Mouse (Mus musculus): ENCODE results near the gene Uts2b.

The Uts2b gene

DNA sequence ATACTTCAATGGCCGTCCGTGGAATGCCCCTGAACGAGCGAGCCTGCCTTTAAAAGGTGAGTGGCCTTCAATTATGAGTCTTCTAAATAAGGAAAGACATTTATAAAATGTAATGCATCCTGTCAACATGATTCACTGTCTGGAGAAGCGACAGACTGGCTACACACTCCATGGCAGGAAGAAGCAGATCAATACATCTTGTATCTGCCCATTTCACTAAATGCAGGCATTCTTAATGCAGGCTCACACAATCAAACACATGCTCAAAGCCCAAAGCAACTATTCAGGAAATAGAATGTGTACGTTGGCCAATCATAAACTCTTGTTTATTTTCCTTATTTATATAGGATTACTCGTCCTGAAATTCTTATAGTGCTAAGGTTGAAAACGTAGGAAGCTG is at the start of gene Uts2b:
Gene Uts2b (minus strand): TSS at position 49 of the 400 bp plus-strand sequence.
- DNase-seq: no peak

DNA sequence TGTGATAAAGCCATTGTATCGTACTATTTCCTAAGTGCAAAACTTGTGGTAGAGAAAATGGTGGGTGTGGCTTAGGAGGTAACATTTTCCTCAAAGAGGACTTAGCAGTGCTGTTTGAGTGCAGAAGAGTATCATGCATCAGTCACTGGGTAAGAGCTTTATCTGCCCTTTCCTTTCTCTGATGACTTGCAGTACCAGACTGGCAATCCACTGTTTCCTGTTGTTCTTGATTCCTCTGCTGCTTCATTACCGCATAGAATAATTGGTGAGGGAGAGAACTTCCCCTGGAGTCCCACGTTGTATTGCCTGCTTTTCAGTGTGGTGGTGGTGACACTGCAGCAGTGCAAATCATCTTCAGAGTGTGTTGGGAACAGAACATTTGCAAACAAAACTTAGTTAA is 47.6 kb upstream of the Uts2b start:
- DNase-seq: no peak

DNA sequence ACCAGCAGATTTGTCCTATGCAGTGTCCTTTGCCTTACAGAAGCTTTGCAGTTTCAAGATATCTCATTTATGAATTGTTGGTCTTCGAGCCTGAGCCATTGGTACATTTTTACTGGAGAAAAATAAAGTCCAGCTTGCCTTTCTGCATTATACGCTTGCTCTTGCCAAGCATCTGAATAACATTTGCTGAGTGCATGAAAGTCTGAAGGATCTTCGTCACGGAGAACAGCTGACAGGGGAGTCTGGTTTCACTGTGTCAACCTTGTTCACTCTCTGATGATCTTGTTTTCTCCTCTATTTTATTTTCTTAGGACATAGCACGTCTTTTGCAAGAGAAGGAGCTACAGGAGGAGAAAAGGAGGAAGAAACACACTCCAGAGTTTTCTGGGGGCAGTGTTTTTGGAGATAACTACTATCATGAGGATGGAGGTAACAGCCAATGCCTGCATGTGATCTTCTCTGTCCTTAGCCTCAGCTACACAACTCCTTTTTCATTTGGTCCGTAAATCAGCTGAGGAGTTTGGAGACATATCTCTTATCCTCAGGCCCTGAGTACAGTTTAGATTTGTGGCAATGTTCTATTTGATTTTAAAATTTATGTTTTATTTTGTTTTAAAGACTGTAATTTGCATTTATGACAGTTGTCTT is 47.0 kb upstream of the Uts2b start:
- DNase-seq: no peak

DNA sequence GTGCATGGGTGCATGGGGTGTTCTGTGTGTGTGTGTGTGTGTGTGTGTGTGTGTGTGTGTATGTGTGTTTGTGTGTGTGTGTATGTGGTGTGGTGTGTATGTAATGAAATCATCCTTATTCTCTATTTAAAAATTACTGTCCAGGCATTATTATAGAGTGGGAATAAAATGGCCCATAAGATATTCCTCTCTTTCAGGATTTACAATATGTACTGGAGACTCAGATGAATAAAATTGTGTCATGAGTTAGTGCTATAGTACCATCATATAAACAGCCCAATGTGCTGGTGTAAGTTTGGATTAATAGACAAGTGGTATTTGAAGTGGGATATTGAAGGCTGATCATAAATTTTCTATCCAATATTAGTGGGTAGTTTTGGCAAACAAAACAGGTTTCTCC is 34.1 kb upstream of the Uts2b start:
- no peak for DNase-seq

DNA sequence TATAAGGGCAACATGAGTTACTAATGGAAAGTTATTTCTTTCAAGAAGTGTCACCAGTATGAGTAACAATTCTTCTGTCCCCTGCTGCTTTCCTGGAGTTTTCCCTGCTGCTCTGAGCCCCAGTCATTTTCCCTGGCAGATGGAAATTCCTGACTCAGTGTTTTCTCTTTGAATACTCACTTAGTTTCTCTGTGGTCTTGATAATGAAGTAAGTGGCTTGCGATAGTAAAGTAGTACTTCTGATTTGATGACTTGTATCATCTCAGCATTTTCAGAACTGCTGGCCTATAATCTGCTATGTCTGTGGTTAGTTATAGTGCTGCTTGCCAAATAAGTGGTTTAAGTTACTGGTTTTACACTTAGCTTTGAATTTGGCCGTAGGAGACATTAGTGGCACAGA is 31.5 kb upstream of the Uts2b start:
- DNase-seq: no peak

DNA sequence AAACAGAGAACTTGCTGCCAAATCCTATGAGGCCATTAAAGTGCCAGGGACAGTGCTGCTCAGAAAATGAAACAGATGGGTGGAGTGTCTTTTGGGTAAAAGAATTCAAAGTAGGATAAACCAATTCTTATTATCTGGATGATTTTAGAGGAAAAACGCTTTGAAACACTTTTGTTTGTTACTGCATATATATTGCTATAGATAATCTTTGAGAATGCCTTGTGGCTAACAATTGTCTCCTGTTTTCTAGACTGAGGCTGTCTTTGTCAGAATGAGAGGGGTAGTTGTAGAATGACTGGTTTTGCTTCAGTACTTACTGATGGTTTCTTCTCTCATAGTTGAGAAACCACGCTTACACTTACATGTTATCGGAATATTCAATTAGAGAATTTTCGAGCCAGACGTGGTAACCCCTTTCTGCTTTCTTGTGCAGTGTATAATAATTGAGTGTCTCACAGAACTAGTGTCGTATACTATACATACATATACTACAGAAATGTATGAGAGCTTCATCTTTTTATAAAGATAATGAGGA is 29.7 kb upstream of the Uts2b start:
- DNase-seq: no peak

DNA sequence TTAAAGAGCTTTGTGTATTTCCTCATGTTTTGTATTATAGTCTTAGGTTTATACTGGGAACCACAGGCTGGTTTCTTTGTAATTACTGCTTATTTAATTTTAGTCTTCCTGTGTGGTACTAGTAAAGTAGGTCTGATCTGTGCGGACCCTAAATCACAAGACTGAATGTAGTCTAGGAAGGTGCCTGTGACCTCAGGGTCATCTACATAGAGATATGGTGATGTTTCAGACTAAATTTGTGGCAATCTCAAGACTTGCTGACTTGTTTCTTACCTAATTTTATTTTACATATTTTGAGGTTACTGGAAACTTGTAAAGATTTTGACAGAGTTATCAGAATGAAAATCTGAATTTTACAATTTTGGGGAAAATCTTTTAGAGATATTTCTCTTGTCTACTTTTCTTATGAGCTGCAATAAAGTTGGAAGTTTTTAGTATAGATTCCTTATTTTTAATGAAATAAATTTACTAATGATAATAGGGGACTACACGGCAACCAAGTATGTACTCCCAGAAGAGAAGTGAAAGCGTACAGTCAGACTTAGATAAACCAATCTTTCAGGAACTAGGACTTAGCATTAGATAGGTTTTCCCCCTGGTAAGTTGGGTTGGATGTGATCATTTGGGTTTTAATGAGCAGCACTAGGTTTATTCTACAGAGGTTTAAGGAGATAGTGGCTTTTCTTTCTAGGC is 29.1 kb upstream of the Uts2b start:
- DNase-seq: no peak

DNA sequence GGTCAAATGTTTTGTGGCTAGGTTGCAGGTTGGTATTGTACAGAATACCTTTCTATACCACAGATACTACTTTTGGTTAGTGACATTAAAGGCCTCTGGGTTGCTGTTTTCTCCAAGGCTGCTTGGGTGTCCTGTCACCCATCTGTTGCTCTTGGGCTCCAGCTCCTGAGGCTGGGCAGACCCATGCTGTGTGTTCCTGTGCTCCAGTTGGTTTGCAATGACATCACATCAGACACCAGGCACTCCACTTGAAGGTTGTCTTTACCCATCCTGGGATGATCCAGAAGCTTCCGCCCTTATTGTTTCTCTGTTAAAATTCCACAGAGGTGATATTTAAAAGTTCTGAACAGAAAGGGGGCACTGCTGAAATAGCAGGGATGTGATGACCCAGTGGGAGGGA is 26.9 kb upstream of the Uts2b start:
- no peak for DNase-seq

DNA sequence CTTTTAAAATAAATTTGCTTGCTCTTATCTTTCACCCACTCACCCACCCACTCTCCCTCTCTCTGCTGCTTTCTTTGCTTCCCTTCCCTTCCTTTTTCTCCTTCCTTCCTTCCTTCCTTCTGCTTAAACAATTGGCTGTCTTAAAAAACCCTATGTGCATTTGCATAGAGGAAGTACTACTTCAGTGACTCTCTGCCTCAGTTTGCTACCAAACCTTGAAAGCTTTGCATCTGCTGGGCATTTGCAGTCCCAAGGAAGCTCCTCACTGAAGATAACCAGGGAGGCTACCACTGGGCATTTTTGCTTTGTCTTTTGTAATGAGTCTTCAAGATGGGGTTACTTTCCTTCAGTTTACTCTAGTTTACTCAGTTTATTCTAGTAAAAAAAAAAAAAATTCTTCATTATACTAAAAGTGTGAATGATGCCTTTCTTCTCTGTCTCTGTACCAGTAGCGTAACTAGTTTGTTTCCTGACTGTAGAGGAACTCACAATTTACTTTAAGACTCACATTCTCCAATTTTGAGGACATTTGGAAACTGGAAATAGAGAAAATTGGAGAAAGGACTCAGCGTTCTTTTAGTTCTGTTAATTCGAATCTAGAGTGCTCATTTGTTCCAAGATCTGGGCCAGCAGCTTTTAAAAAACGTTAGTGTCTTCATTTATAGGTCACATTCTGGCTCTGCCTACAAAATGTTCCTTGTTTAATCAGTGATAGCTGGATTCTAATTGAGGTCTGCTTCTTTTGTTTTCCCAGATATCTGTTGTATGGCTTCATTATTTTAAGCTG is 25.4 kb upstream of the Uts2b start:
- no peak for DNase-seq

DNA sequence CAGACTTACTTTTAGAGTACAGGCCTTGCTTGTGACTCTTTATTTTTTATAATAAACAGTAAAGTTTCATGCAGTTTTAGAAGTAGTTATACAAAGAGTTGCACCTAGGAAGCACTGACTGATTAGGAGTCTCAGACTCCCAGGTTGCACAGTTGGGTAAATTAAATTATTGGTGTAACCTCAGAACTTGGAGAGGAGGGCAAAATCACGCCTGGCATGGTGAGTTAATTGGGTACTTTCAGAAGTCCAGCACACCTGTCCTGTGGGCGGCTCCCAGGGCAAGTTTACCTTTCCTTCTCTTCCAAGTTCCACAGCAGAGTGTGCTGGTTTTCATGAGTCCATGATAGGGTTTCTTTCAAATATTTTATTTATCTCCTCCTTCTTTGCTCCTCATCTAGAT is 21.8 kb upstream of the Uts2b start:
- DNase-seq: no peak

DNA sequence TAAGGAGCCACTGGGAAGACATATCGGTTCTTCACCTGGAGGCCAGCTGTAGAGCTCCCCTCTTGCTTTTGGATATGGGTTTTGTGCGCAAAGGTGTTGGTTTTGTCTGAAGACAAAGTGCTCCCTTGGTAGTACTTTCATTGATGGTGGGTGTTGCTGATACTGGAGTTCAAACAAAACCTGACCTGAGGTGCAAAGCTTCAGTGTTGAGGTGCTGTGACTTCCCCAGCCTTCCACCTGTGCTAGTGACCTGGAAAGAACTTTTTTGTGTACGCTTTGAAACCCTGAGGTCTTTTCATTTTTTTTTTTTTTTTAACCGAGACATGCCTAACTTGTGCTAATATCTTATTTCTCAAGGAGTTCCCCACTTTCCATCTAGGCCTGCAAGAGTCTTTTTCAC is 20.3 kb upstream of the Uts2b start:
- no peak for DNase-seq

DNA sequence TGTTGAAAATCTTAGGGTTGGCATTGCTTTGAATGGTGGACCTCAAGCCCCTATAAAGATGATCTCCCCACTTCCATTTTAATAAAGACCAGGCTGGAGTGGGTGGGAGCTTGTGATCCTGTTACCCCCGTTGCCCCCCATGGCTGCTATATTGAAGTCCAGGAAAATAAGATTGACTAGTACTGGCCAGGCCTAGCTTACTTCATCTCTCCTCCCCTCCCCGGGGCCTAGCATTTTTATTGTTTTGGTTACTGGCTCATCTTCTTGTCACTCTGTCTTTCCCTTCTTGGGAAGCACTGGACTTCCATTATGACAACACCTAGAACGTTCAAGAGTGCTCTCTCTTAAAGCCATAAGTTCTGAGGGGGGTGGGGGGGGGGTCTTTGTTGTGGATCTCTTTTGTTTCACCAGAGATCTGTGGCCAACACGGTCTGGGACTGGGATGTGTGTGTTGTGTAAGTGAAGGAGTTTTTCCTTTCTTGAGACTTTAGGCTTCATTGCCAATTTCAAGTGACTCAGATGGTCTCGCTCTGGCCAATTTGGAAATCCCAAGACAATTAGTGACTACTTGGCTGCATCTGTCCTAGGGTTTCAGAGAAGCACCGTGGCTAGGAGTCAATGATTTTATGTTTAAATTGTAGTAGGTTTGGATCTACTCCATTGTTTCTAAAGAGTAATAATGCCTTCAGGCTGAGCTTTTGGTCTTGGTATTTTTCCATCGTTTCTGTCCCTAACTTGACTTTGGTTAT is 19.7 kb upstream of the Uts2b start:
- DNase-seq: peak; percentile 17 to 22

DNA sequence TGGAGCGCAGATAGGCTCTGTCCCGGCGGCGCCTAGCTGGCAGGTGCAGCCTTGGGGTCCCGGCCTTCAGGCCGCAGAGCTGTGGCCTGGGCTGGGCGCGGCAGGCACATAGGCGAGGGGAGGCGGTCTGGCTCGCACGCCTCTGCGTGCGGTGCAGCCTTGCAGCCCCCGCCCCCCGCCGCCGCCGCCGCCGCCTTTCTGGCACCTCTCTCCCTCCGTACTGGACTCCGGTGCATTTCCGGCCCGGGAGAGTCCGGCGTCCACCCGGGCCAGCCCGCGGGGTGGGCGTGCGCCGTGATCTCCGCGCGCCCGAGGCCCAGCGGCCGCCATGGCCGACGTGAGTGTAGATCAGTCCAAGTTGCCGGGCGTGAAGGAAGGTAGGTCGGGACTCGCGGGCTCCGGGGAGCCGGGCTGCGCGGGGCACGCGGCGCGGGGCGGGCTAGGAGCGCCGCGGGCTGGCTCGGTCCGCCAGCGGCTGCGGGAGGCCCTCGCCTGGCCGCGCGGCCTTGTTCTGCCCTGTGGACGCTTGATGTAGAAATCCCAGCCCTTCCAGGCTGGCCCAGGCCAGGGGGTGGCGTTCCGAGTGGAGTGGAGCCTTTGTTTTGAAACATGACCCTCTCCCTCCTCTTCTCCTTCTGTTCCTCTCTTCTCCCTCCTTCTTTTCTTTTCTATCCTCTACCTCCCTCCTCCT is 18.9 kb upstream of the Uts2b start, which contains the start of gene Ccdc50:
Gene Ccdc50 (plus strand): TSS at position 109 of the 691 bp plus-strand sequence.
- peak; percentile 90 to 91 for DNase-seq

DNA sequence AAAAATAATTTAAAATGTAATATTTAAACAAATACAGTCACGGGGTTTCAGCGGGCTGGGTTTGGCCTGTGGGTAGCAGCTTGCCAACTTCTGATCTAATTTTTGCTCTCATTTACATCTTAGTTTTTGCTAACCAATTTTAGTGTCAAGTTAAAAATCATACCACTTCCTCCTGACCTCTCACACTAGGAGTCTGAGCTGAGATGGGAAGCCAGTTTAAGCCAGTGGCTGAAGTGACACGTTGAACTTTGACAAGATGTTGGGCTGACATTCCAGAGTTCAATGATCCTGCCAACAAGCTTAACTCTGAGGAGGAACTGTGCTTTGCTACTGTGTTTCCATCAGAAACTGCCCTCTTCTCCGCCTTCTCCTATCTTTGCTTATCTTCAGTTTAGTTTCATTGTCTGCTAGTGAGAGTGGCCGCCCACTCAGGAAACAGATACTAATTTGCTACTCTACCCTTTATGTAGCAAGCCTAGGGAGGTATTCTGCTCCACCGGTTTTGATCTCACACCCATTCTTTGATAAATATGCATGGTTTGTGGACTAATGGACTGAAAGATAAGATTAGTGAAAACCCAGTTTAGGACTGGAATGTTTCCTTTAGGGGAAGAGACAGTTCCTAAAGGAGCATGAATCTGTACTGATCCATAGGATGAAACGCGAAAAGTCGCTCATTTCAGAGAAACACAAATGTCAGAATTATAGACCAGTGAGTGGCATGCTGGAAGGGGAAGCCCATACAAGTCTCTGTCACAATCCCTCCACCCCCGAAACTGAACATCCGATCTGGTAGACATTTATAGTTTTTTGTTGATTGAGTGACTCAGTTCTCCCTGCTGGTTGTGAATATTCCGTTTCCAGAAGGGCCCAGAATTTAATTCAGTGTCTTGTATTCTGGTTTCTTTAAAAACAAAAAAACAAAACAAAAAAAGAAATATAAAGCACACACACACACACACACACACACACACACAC is 17.9 kb upstream of the Uts2b start:
- DNase-seq: peak in 1 of 2 experiments; percentile 8

DNA sequence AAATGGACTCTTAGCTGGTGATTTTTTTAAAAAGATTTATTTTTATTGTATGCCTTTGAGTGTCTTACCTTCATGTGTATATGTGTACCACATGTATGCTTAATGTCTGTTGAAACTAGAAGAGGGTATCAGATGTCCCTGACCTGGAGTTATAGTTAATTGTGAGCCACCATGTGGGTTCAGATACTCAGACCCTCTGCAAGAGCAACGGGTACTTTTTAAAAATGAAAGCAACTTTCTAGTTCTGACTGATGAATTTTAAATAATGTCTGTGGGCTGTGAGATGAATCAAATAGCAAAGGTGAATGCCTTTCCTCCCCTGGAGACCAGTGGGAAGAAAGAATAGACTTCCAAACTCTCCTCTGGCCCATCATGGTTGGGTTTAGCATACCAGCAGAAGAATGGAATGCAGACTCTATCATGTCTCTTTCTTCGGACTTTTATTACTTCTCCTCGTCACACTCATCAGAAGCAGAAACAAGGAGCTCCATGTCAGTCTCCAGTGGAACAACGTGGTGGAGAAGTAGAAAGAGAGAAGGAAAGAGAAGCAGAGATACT is 16.9 kb upstream of the Uts2b start:
- DNase-seq: no peak

DNA sequence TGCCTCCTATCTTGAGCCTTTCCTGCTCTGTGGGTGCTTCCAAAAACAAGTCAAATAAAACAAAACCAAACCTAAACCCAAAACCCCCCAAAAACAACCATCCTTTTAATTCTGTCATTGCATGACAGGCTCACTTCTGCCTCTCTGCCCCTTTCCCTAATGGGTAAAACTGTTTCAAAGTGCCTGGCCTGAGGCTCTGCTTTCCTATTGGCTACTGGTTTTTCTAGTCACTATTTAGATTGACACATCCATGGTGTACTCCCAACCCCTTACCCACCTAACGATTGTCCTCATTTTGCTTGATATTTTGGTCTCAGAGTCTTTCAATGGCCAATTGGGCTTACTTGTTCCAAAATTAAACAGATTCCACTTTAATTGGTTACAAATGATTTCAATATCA is 15.6 kb upstream of the Uts2b start:
- no peak for DNase-seq

DNA sequence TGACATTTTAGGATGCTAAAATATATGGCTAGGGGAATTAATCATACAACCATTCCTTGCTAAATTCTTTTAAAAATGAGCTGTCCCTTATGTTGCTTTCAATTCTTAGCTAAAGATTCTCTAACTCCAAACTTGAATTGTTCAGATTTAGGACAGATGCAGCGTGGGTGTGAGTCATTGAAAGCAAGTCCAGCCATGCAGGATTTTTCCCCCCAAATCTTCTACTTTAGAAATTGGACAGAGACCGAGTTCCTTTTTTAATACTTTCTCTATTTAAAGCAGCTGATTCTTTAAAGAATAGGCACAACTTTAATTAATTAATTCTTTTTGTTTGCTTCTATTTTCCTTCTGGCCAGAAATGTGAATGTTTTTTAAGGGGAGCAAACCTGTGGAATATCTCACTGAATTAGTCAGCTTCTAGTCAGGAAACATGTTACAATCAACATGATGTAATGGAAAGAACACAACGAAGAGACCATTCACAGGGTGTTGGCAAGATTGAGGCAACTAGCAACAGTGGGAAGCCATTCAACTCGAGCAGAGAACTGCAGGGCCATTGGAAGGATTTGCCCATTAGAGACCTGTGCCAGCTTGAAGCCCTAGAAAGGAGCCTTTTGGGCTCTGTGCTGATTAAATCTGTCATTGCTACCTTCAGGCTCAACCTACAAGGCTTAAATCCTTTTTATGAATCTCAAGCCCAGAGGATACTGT is 15.0 kb upstream of the Uts2b start:
- DNase-seq: no peak

DNA sequence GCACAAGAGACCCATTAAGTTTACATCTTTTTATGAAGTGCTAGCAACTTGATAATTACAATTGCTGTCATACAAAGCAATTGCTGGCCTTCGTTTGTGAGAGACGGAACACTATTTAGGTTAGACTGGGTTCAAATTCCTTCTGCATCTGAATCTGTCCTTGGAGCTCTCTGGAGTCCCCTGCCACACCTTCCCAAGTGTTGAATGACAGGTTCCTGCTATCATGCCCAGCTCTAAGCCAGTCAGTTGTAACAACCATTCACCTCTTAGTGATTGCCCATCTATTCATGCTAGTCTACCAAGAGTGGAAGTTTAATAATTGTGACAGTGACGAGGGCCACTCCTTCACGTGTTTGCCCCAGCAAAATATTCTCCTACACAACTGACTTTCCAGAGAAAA is 12.2 kb upstream of the Uts2b start:
- no peak for DNase-seq

DNA sequence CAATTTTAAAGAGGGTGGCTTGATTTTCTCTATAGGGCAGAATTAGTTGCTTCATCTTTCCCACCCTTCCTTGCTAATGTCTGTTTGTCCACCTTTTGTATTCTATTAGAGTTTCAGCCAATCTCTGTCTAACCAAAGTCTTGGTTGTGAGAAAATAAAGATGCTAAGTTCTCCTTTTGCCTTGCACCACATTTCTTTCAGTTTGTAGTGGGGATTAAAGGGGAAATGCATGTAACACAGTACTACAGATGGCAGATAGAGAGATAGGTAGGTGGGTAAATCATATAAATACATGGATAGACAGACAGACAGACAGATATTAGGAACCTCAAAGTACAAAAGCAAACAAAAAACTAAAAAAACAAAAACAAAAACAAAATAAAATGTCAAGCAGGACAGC is 6.5 kb upstream of the Uts2b start:
- DNase-seq: no peak

DNA sequence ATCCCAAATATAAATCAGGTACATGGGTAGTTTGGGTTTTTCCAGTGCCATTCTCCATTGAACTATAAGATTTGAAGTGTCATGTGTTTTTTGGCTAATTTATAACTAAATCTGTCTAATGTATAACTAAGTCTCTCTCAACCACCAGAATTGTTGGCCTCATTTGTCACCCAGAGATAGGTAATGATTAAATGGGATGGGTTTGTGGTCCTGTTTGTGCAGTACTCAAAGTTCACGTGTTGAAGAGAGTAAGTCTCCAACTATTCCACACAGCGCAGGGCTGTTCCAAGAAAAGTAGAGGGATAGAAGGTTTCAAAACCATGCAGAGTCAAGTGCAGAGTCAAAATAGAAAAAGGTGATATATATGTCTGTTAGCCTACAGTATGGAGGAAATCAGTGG is 5.3 kb upstream of the Uts2b start:
- no peak for DNase-seq
